Mouse (Mus musculus): ENCODE data around the gene Peg3. TPM values are rescaled to one million over a fixed set of nuclear protein-coding genes. Genes with fewer than 3 reads are reported as not detected.

Peg3 gene
- polyA plus RNA-seq, 1 experiment from 2014 or later, result 98.5 TPM

DNA sequence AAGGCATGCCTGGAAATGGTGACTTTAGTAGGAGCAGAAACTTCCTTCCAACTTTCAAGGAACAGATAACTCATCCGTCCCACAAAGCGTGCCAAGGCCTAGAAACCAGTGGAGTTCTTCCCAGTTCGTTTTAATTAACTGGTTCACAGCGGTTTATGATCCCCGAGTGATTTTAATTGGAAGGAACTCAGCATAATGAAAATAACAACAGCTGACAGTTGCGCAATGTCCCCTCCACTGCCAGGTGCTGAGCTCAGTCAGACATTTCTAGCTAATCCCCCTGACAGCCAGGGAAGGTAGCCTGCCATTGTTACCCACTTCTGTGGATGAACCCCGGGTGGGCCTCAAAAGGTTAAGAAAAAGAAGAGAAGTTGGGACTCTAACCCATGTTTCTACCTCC lies 19.0 kb upstream of the Peg3 start:
- Histone ChIP-seq H3K27ac (no peak overlapping the region), H3K4me1 (peaks cover 32% of the 10 kb centered on the region), H3K4me3 (no peak overlapping the region), H3K4me2 (no peak overlapping the region), H3K9me3 (no peaks in the 10 kb centered on the region), H3K9ac (no peak overlapping the region), H3K36me3 (replicated peaks) (no peaks in the 10 kb centered on the region), H3K27me3 (replicated peaks) (no peaks in the 10 kb centered on the region)
- no peak for ATAC-seq (replicated peaks)
- WGBS, result 41% methylated on average over 7 of the region's 7 CpGs

DNA sequence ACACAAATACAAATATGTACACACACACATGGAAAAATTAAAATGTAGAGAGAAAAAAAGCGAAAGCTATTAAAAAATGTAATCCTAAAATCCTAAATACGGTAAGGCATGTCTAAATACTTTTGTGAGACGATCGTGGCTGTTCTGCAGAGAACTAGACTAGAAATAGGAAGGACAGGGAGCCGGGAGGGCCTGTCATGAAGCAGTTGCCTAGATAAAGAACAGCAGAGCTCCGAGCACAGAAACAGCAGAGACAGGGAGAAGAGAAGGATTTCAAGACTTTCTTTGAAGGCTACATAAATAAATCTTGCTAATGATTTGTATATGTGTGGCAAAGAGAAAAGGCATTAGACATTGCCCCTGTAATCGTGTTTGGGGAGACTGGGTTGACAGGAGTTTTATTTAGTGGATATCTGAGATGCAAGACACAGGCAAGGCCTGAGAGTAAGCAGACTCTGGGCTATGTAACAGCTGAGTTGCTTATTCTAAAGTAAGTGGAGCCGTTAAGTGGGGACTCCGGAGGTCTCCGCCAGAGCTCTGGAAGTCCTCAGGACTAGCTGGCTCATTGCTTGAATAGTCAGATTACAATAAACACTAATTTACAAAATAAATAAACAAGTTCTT lies 14.2 kb upstream of the Peg3 start:
- no peak overlapping the region for H3K9ac ChIP-seq
- ATAC-seq (replicated peaks), result no peak
- no peak overlapping the region for H3K27ac ChIP-seq
- H3K4me1 ChIP-seq, result 0 out of 2 replicates have a peak, but pooled peaks cover 8% of the 10 kb centered on the region
- H3K4me3 ChIP-seq, result no peak overlapping the region
- 74% methylated on average over 10 of the region's 10 CpGs for WGBS
- no peak overlapping the region for H3K4me2 ChIP-seq
- no peaks in the 10 kb centered on the region for H3K9me3 ChIP-seq
- H3K27me3 ChIP-seq (replicated peaks), result no peaks in the 10 kb centered on the region
- H3K36me3 ChIP-seq (replicated peaks), result no peaks in the 10 kb centered on the region

DNA sequence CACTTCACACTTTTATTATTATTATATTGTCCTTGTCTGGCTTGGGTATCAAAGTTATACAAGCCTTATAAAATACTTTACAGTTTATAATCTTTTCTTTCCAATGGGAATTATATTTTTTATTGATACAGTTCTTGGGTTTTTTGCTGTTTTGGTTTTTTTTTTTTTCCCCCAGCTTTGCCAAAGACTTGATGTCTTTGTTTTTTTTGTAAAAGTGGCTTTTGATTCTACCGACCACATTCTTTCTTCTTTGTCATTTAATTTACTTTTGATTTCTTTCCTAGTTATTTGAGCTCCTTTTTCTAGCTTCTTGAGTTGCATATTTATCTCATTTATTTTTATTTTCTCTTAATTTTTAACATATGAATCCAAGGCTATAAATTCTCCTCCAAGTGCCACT lies 5.8 kb upstream of the Peg3 start:
- no peaks in the 10 kb centered on the region for H3K27me3 ChIP-seq (replicated peaks)
- 68% methylated on average over 1 of the region's 1 CpGs for WGBS
- H3K9me3 ChIP-seq, result no peaks in the 10 kb centered on the region
- H3K36me3 ChIP-seq (replicated peaks), result no peaks in the 10 kb centered on the region
- H3K4me3 ChIP-seq, result no peak overlapping the region
- no peak overlapping the region for H3K9ac ChIP-seq
- no peak for ATAC-seq (replicated peaks)
- H3K4me2 ChIP-seq, result peak overlapping the region; percentile 15; the same call in 1 of the 2 replicates
- H3K27ac ChIP-seq, result no peak overlapping the region
- H3K4me1 ChIP-seq, result no peaks in the 10 kb centered on the region

DNA sequence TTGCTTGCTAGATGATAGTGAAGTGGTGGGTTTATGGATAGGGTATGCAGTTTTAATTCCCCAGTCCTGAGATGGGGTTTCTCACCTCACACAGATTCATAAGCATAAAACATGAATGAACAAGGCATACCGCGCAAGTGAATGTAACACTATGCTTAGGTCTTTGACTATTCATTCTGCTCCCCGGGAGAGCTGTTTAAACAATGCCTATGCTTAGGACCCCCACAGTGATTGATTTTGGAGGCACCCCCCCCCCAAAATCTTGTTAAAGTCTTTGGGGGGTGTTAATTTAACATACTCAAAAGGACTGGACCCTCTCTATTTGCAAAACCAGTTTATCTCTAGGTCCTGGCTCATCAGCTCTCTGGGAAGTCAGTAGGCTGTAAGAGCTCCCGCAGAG lies 1.7 kb upstream of the Peg3 start:
- Histone ChIP-seq H3K9ac (peak overlapping the region; percentile 71), H3K27ac (peak overlapping the region; percentile 61), H3K27me3 (replicated peaks) (no peaks in the 10 kb centered on the region), H3K4me1 (no peaks in the 10 kb centered on the region), H3K4me3 (peak overlapping the region; percentile 65), H3K36me3 (replicated peaks) (no peaks in the 10 kb centered on the region), H3K9me3 (peaks cover 20% of the 10 kb centered on the region; the same call in 1 of the 2 replicates), H3K4me2 (peak overlapping the region; percentile 50)
- WGBS, result 40% methylated on average over 4 of the region's 4 CpGs
- no peak for ATAC-seq (replicated peaks)

DNA sequence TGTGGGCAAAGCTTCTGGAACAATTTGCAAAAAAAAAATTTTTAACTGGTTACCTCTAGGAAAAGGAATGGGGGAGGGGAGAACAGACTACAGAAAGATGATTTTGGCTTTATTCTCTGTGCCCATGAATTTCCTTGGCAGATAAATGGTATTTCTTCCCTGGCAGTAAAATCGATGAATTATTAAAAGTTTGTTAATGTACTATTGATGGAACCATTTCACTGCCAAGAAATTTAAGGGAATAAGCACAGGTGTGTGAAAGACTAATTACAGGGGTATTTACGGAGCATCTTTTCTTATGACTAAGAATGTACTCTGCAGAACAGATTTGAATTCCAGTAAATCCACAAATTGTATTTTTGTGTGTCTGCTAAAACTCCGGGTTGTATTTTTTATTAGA lies 1.1 kb upstream of the Peg3 start:
- Histone ChIP-seq H3K36me3 (replicated peaks) (no peaks in the 10 kb centered on the region), H3K4me3 (peak overlapping the region; percentile 65), H3K27ac (peak overlapping the region; percentile 92; the same call in 1 of the 2 replicates), H3K4me1 (0 out of 2 replicates have a peak, but pooled peaks cover 2% of the 10 kb centered on the region), H3K27me3 (replicated peaks) (no peaks in the 10 kb centered on the region), H3K9ac (peak overlapping the region; percentile 71), H3K9me3 (peaks cover 20% of the 10 kb centered on the region; the same call in 1 of the 2 replicates), H3K4me2 (peak overlapping the region; percentile 50)
- WGBS, result 42% methylated on average over 3 of the region's 3 CpGs
- no peak for ATAC-seq (replicated peaks)

DNA sequence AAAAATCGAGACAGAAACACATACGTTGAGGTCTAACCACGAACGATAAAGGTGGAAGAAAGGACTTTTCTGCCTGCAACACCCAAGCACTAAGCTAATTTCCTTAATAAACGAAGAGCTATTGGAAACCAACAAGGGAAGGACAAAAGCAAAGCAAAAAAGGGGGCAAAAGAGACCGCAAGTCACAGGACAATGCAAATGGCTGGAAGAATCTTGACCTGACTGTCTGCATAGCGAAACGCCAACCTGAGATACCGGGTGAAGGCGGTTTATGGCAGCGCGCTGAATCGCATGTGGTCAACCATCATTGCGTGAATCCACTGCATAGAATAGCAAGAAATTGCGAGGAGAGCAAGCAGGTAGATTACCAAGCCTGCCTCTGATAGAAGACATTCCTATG lies 570 bp upstream of the Peg3 start:
- peak overlapping the region; percentile 65 for H3K4me3 ChIP-seq
- no peaks in the 10 kb centered on the region for H3K36me3 ChIP-seq (replicated peaks)
- H3K27me3 ChIP-seq (replicated peaks), result no peaks in the 10 kb centered on the region
- H3K4me2 ChIP-seq, result peak overlapping the region; percentile 50
- H3K4me1 ChIP-seq, result 0 out of 2 replicates have a peak, but pooled peaks cover 3% of the 10 kb centered on the region
- no peak for ATAC-seq (replicated peaks)
- peaks cover 20% of the 10 kb centered on the region; the same call in 1 of the 2 replicates for H3K9me3 ChIP-seq
- peak overlapping the region; percentile 71 for H3K9ac ChIP-seq
- peak overlapping the region; percentile 92 for H3K27ac ChIP-seq
- 46% methylated on average over 15 of the region's 15 CpGs for WGBS

DNA sequence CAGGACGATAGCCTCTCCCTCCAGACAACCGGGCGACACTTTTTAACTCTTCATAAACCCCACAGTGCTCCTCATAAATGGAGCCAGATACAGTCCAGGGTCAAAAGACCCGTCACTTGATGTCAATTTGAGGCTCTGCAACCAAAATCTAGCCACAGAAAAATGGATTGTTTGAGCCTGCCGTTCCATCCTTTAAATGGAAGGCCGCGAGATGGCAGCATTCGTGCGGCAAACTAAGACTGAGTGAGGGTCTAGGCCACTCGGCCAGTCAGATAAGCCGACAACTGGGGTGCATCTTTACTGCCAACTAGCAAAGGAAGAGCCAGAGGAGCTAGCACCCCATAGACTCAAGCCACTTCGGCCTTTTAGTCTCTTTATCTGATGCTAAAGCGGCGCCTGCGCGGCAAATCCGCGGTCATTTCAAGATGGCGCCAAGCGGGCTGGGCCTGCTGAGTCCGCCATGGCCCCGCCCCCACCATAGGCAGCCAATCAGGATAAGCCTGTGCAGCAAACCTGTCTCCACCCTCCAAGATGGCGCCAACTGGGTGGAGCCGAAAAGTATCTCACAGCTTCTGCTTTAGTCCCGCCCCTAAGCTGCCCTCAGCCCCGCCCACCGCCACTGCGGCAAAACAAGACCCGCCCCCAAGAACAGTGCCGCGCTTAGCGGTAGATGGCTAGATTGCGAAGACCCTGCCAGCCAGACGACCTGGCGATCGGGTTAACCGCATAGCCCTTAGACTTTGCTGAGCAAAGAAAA lies 992 bp downstream of the Peg3 start:
- Histone ChIP-seq H3K9me3 (peaks cover 20% of the 10 kb centered on the region; the same call in 1 of the 2 replicates), H3K4me1 (0 out of 2 replicates have a peak, but pooled peaks cover 3% of the 10 kb centered on the region), H3K27ac (peak overlapping the region; percentile 92), H3K36me3 (replicated peaks) (no peaks in the 10 kb centered on the region), H3K9ac (peak overlapping the region; percentile 71), H3K4me3 (peak overlapping the region; percentile 65), H3K4me2 (peak overlapping the region; percentile 50), H3K27me3 (replicated peaks) (no peaks in the 10 kb centered on the region)
- ATAC-seq (replicated peaks), result peak; percentile 51
- WGBS, result 54% methylated on average over 37 of the region's 37 CpGs

DNA sequence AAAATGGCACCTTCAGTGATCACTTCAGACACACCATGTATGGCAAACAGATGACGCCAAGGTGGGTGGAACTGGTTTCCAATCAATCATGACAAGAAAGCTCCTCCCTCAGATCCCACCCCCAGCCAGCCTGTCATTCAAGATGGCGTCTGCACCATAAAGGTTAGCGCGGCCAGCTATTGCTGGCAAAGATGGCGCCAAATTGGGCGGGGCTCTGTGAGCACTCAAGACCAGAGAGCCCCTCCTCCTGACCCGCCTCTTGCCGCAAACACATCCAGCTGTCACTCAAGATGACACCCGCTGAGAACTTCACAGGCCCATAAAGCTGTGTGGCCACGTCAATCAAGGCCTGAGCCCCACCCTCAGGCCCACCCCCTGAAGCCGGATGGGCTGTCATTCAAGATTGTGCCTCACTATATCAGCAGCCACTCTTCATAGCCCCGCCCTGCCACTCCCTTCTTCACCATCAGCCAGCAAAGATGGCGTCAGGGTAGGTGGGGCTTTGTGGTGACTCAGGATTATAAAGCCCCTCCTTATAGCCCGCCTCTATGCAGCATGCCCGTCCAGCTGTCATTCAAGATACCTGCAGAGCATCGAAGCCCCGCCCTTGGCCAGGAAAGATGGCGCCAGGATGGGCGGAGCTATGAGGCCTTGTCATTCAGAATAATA lies 1.8 kb downstream of the Peg3 start:
- Histone ChIP-seq H3K4me1 (0 out of 2 replicates have a peak, but pooled peaks cover 3% of the 10 kb centered on the region), H3K9ac (no peak overlapping the region), H3K9me3 (peaks cover 20% of the 10 kb centered on the region; the same call in 1 of the 2 replicates), H3K36me3 (replicated peaks) (0 out of 2 replicates have a peak, but pooled peaks cover 8% of the 10 kb centered on the region), H3K27ac (peak overlapping the region; percentile 92), H3K27me3 (replicated peaks) (no peaks in the 10 kb centered on the region), H3K4me2 (peak overlapping the region; percentile 50), H3K4me3 (peak overlapping the region; percentile 65)
- 54% methylated on average over 19 of the region's 19 CpGs for WGBS
- peak; percentile 85 for ATAC-seq (replicated peaks)

DNA sequence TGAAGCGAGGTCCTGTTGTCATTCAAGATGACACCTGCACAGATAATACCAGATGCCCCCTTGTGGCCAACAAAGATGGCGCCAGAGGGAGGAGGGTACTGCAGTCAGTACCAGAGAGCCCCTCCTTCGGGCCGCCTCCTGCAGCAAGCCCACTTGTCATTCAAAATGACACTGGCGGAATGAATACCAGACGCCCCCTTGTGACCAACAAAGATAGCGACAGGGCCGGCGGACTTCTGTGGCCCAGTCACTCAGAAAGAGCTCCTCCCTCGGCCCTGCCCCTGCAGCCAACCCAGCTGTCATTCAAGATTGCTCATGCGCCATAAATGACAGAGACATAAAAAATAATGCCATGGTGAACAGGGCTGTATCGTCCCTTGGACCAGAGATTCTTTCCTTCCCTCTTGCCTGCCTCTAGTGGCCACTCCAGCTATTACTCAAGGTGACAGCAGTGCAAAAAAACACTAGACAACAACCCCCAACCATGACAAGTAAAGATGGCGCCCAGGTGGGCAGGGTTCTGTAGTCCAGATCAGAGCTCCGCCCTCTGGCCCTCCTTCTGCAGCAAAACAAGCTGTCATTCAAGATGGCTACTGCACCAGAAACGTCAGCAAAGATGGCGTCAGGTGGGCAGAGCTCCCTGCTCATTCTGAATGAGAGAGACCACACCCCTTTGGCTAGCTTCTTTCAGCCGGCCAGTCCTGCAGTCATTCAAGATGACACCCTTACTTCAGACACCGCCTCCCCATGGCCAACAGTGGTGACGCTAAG lies 2.7 kb downstream of the Peg3 start:
- ATAC-seq (replicated peaks), result peak; percentile 74
- peak overlapping the region; percentile 65 for H3K4me3 ChIP-seq
- H3K9me3 ChIP-seq, result peaks cover 20% of the 10 kb centered on the region; the same call in 1 of the 2 replicates
- H3K4me1 ChIP-seq, result 0 out of 2 replicates have a peak, but pooled peaks cover 3% of the 10 kb centered on the region
- no peaks in the 10 kb centered on the region for H3K27me3 ChIP-seq (replicated peaks)
- no peak overlapping the region for H3K9ac ChIP-seq
- H3K27ac ChIP-seq, result peak overlapping the region; percentile 92
- WGBS, result 52% methylated on average over 19 of the region's 19 CpGs
- H3K36me3 ChIP-seq (replicated peaks), result 0 out of 2 replicates have a peak, but pooled peaks cover 8% of the 10 kb centered on the region
- H3K4me2 ChIP-seq, result peak overlapping the region; percentile 40

DNA sequence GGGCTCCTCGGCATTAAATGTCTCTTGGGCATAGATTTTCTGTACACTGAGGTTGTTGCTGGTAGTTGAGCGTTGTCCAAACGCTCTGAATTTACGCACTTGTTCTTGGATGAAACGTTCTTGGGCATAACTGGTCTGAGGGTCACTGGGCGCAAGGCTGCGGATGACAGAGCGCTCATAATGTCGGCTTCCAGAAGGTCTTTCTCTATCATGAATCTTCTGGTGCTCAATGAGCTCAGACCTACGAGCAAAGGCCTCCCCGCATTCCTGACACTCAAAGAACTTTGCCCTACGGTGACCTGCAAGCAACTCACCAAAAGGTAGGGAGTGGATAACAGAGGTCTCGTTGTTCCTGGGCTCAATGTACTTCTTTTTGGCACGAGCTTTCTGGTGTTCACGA lies 20.8 kb downstream of the Peg3 start:
- H3K4me2 ChIP-seq, result no peak overlapping the region
- H3K27ac ChIP-seq, result no peak overlapping the region
- H3K27me3 ChIP-seq (replicated peaks), result no peaks in the 10 kb centered on the region
- no peak overlapping the region for H3K9ac ChIP-seq
- peaks cover 48% of the 10 kb centered on the region for H3K36me3 ChIP-seq (replicated peaks)
- H3K9me3 ChIP-seq, result no peaks in the 10 kb centered on the region
- WGBS, result 95% methylated on average over 15 of the region's 15 CpGs
- no peak for ATAC-seq (replicated peaks)
- H3K4me3 ChIP-seq, result no peak overlapping the region
- no peaks in the 10 kb centered on the region for H3K4me1 ChIP-seq

DNA sequence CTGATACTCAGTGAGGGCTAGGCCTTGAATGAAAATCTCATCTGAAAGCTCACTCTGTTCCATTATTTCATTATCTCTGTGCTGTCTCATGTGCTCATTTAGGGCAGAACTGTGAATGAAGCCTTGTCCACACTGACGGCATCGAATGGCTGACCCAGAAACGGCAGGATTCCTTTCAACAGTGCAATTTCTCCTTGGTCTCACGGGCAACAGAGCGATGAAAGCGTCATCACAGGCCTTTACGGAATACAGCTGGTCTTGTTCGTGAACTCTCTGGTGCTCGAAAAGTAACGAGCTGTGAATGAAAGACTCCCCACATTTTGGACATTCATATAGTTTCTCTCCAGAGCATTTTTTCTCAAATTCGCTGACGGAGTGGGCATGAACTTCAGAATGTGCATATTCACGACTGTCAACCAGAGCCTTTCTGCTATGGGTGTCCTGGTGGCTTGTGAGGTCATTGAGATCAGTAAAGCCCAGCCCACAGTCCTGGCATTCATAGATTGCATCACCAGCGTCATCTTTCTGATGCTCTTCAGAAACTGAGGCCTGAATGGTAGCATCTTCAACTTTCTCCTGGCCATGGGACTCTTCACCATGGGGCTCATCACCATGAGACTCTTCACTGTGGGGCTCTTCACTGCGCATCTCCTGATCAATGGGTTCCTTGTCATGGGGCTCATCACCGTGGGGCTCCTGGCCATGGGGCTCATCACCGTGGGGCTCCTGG lies 21.6 kb downstream of the Peg3 start:
- Histone ChIP-seq H3K27me3 (replicated peaks) (no peaks in the 10 kb centered on the region), H3K4me2 (no peak overlapping the region), H3K9ac (no peak overlapping the region), H3K4me3 (no peak overlapping the region), H3K36me3 (replicated peaks) (peaks cover 48% of the 10 kb centered on the region), H3K9me3 (no peaks in the 10 kb centered on the region), H3K27ac (no peak overlapping the region), H3K4me1 (no peaks in the 10 kb centered on the region)
- ATAC-seq (replicated peaks), result no peak
- WGBS, result 87% methylated on average over 17 of the region's 17 CpGs

Measured in midbrain, embryonic 15.5 days (tissue).